Mouse (Mus musculus): ENCODE data around the gene Ybx3. TPM values are rescaled to one million over a fixed set of nuclear protein-coding genes. Genes with fewer than 3 reads are reported as not detected.

Ybx3 gene
- polyA plus RNA-seq, 1 experiment from 2014 or later = 21.3 TPM

DNA sequence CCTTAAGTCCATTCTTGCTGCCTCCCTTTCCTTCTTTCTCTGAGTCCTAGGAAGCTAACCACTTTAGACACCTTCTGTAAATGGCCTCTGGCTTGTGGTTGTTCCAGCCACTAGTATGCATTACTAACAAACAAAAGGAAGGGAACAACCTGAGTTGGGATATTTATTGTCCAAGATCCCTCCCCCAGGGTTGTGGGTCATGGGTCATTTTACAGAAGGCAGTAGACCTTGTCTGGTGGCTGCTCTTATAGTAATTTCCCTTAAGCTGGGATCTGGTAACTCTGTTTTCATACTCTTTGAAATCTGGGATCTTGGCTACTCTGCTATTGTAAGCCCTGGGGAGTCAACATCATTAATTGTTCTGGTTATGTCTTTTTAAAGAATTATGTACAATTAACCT lies 18.7 kb upstream of the Ybx3 start:
- Histone ChIP-seq H3K9ac (replicated peaks; ENCODE audit: low read depth, low read length) (no peak overlapping the region), H3K4me3 (replicated peaks; ENCODE audit: low read length) (no peak overlapping the region), H3K4me1 (replicated peaks; ENCODE audit: control insufficient read depth, insufficient read depth, low read length) (no peaks in the 10 kb centered on the region), H3K36me3 (ENCODE audit: control insufficient read depth, insufficient read depth) (no peaks in the 10 kb centered on the region), H3K27me3 (replicated peaks; ENCODE audit: control insufficient read depth, insufficient read depth, low read length) (no peaks in the 10 kb centered on the region), H3K27ac (ENCODE audit: low read length) (no peak overlapping the region), H3K9me3 (ENCODE audit: control insufficient read depth, low read length) (no peaks in the 10 kb centered on the region), H3K4me2 (ENCODE audit: low read length) (no peak overlapping the region)
- no peak for ATAC-seq

- Histone ChIP-seq H3K4me2 (ENCODE audit: low read length) (no peak overlapping the region), H3K4me1 (replicated peaks; ENCODE audit: control insufficient read depth, insufficient read depth, low read length) (no peaks in the 10 kb centered on the region), H3K9me3 (ENCODE audit: control insufficient read depth, low read length) (no peaks in the 10 kb centered on the region), H3K36me3 (ENCODE audit: control insufficient read depth, insufficient read depth) (no peaks in the 10 kb centered on the region), H3K9ac (replicated peaks; ENCODE audit: low read depth, low read length) (no peak overlapping the region), H3K27ac (ENCODE audit: low read length) (no peak overlapping the region), H3K27me3 (replicated peaks; ENCODE audit: control insufficient read depth, insufficient read depth, low read length) (no peaks in the 10 kb centered on the region), H3K4me3 (replicated peaks; ENCODE audit: low read length) (no peak overlapping the region)
- no peak for ATAC-seq
- WGBS = 0% methylated on average over 2 of the region's 2 CpGs
These were observed 17.6 kb upstream of the Ybx3 start for GRCm38 (mm10) chr6:131405896-131406295.

DNA sequence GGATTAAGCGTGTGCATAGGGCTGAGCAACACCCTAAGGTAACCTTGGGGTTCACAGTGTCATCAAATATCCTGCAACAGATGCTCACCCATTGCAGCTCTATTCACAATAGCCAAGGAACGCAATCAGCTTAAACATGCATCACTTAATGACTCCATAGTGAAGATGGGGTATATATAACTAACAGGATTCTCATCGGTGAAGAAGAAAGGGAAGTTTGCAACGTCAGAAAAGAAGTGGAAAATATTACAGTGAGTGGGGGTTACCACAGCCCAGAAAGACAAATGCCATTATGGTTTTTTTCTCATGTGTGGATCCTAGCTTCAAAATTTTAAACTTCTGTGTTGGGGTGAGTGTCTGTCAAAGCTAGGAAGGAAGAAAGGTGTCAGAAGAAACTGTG lies 16.9 kb upstream of the Ybx3 start:
- H3K27me3 ChIP-seq (replicated peaks; ENCODE audit: control insufficient read depth, insufficient read depth, low read length) = no peaks in the 10 kb centered on the region
- H3K36me3 ChIP-seq (ENCODE audit: control insufficient read depth, insufficient read depth) = no peaks in the 10 kb centered on the region
- WGBS = 80% methylated on average over 4 of the region's 4 CpGs
- no peak overlapping the region for H3K4me2 ChIP-seq (ENCODE audit: low read length)
- no peak overlapping the region for H3K4me3 ChIP-seq (replicated peaks; ENCODE audit: low read length)
- no peak for ATAC-seq
- H3K27ac ChIP-seq (ENCODE audit: low read length) = no peak overlapping the region
- H3K9ac ChIP-seq (replicated peaks; ENCODE audit: low read depth, low read length) = no peak overlapping the region
- no peaks in the 10 kb centered on the region for H3K4me1 ChIP-seq (replicated peaks; ENCODE audit: control insufficient read depth, insufficient read depth, low read length)
- no peaks in the 10 kb centered on the region for H3K9me3 ChIP-seq (ENCODE audit: control insufficient read depth, low read length)

GRCm38 (mm10) chr6:131404260-131404659 lies 16.0 kb upstream of the Ybx3 start:
- no peak for ATAC-seq
- H3K36me3 ChIP-seq (ENCODE audit: control insufficient read depth, insufficient read depth) = no peaks in the 10 kb centered on the region
- no peak overlapping the region for H3K27ac ChIP-seq (ENCODE audit: low read length)
- no peak overlapping the region for H3K9ac ChIP-seq (replicated peaks; ENCODE audit: low read depth, low read length)
- H3K27me3 ChIP-seq (replicated peaks; ENCODE audit: control insufficient read depth, insufficient read depth, low read length) = no peaks in the 10 kb centered on the region
- no peak overlapping the region for H3K4me3 ChIP-seq (replicated peaks; ENCODE audit: low read length)
- no peaks in the 10 kb centered on the region for H3K4me1 ChIP-seq (replicated peaks; ENCODE audit: control insufficient read depth, insufficient read depth, low read length)
- WGBS = 90% methylated on average over 3 of the region's 3 CpGs
- H3K4me2 ChIP-seq (ENCODE audit: low read length) = no peak overlapping the region
- no peaks in the 10 kb centered on the region for H3K9me3 ChIP-seq (ENCODE audit: control insufficient read depth, low read length)

DNA sequence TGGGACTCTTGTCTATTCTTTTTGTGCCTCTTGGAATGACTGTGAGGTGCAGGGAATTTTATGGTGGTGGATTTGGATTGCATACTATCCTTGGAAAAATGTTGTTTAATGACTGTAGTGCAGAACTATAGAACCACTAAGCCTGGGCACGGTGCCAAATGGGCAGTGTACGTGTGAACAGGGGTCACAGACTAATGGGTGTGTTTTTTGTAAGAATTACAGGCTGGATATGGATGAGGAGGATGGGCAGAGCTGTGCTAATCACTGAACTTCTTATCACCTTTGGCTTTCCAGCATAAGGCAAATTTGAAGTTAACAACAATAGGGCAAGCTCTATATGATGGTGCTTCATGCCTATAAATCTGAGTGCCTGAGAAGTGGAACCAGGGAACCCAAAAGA lies 14.8 kb upstream of the Ybx3 start:
- no peaks in the 10 kb centered on the region for H3K4me1 ChIP-seq (replicated peaks; ENCODE audit: control insufficient read depth, insufficient read depth, low read length)
- H3K27me3 ChIP-seq (replicated peaks; ENCODE audit: control insufficient read depth, insufficient read depth, low read length) = no peaks in the 10 kb centered on the region
- no peak overlapping the region for H3K27ac ChIP-seq (ENCODE audit: low read length)
- H3K36me3 ChIP-seq (ENCODE audit: control insufficient read depth, insufficient read depth) = no peaks in the 10 kb centered on the region
- 0 out of 2 replicates have a peak, but pooled peaks have one; percentile 31 for ATAC-seq
- no peak overlapping the region for H3K4me3 ChIP-seq (replicated peaks; ENCODE audit: low read length)
- 43% methylated on average over 2 of the region's 2 CpGs for WGBS
- H3K9ac ChIP-seq (replicated peaks; ENCODE audit: low read depth, low read length) = no peak overlapping the region
- no peak overlapping the region for H3K4me2 ChIP-seq (ENCODE audit: low read length)
- no peaks in the 10 kb centered on the region for H3K9me3 ChIP-seq (ENCODE audit: control insufficient read depth, low read length)

DNA sequence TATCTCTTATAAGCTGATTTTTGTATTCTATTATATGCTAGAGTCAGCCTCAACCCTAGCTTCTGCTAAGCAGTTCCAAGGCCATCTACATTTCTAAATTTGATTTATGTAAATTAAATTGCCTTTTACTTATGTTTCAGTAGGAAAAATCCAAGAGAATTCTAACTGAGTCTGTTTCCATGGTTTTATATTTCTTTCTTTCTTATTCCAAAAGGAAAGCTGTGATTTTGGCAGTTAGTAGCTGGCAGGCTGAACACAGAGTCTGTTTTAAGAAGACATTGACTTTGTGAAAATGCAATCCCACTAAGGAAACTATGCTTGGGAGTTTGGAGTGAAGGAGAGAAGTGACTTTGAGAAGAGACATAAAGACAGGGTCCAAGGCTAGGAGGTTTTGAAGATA lies 14.3 kb upstream of the Ybx3 start:
- no peak overlapping the region for H3K4me2 ChIP-seq (ENCODE audit: low read length)
- H3K27ac ChIP-seq (ENCODE audit: low read length) = no peak overlapping the region
- no peaks in the 10 kb centered on the region for H3K9me3 ChIP-seq (ENCODE audit: control insufficient read depth, low read length)
- no peaks in the 10 kb centered on the region for H3K4me1 ChIP-seq (replicated peaks; ENCODE audit: control insufficient read depth, insufficient read depth, low read length)
- no peaks in the 10 kb centered on the region for H3K36me3 ChIP-seq (ENCODE audit: control insufficient read depth, insufficient read depth)
- H3K4me3 ChIP-seq (replicated peaks; ENCODE audit: low read length) = no peak overlapping the region
- peak; percentile 45; the same call in 1 of the 2 replicates for ATAC-seq
- no peaks in the 10 kb centered on the region for H3K27me3 ChIP-seq (replicated peaks; ENCODE audit: control insufficient read depth, insufficient read depth, low read length)
- H3K9ac ChIP-seq (replicated peaks; ENCODE audit: low read depth, low read length) = no peak overlapping the region

DNA sequence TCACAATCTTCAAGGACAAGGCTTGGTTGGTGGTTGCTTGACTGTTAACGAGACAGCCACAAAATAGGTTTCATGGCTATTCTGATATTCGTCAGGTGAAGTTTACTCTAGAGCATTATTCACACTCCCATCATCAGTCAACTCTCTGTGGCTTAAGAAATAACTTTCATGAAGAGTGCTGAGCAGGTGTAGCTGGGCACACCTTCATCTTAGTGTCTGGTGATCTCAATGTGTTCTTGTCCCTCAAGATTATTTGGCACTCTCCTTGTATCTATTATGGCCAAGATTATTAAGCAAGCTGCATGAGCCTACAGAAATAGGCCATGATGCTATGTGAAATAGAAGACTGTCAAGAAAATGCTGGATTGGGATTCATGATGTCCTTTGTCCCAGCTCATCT lies 13.0 kb upstream of the Ybx3 start:
- H3K9ac ChIP-seq (replicated peaks; ENCODE audit: low read depth, low read length) = no peak overlapping the region
- H3K4me2 ChIP-seq (ENCODE audit: low read length) = no peak overlapping the region
- WGBS = 86% methylated on average over 2 of the region's 2 CpGs
- H3K27ac ChIP-seq (ENCODE audit: low read length) = no peak overlapping the region
- H3K36me3 ChIP-seq (ENCODE audit: control insufficient read depth, insufficient read depth) = no peaks in the 10 kb centered on the region
- no peak overlapping the region for H3K4me3 ChIP-seq (replicated peaks; ENCODE audit: low read length)
- no peaks in the 10 kb centered on the region for H3K27me3 ChIP-seq (replicated peaks; ENCODE audit: control insufficient read depth, insufficient read depth, low read length)
- ATAC-seq = no peak
- no peaks in the 10 kb centered on the region for H3K9me3 ChIP-seq (ENCODE audit: control insufficient read depth, low read length)
- no peaks in the 10 kb centered on the region for H3K4me1 ChIP-seq (replicated peaks; ENCODE audit: control insufficient read depth, insufficient read depth, low read length)

GRCm38 (mm10) chr6:131396650-131397049 lies 8.4 kb upstream of the Ybx3 start:
- no peak for ATAC-seq
- no peaks in the 10 kb centered on the region for H3K27me3 ChIP-seq (replicated peaks; ENCODE audit: control insufficient read depth, insufficient read depth, low read length)
- no peaks in the 10 kb centered on the region for H3K9me3 ChIP-seq (ENCODE audit: control insufficient read depth, low read length)
- no peaks in the 10 kb centered on the region for H3K4me1 ChIP-seq (replicated peaks; ENCODE audit: control insufficient read depth, insufficient read depth, low read length)
- 71% methylated on average over 1 of the region's 1 CpGs for WGBS
- no peak overlapping the region for H3K27ac ChIP-seq (ENCODE audit: low read length)
- H3K36me3 ChIP-seq (ENCODE audit: control insufficient read depth, insufficient read depth) = no peaks in the 10 kb centered on the region
- no peak overlapping the region for H3K9ac ChIP-seq (replicated peaks; ENCODE audit: low read depth, low read length)
- no peak overlapping the region for H3K4me2 ChIP-seq (ENCODE audit: low read length)
- H3K4me3 ChIP-seq (replicated peaks; ENCODE audit: low read length) = no peak overlapping the region

GRCm38 (mm10) chr6:131393873-131394660 lies 5.8 kb upstream of the Ybx3 start:
- Histone ChIP-seq H3K27ac (ENCODE audit: low read length) (no peak overlapping the region), H3K36me3 (ENCODE audit: control insufficient read depth, insufficient read depth) (no peaks in the 10 kb centered on the region), H3K9ac (replicated peaks; ENCODE audit: low read depth, low read length) (no peak overlapping the region), H3K4me2 (ENCODE audit: low read length) (no peak overlapping the region), H3K4me1 (replicated peaks; ENCODE audit: control insufficient read depth, insufficient read depth, low read length) (no peaks in the 10 kb centered on the region), H3K9me3 (ENCODE audit: control insufficient read depth, low read length) (no peaks in the 10 kb centered on the region), H3K4me3 (replicated peaks; ENCODE audit: low read length) (no peak overlapping the region), H3K27me3 (replicated peaks; ENCODE audit: control insufficient read depth, insufficient read depth, low read length) (no peaks in the 10 kb centered on the region)
- WGBS = 68% methylated on average over 4 of the region's 4 CpGs
- ATAC-seq = no peak

Measured in forebrain, embryonic 16.5 days (tissue).